Comparison of ENCODE assay signal across 23 mouse cellular contexts in genomic region chrX:142195551-142195950, GRCm38 (mm10). TPM values are rescaled to one million over a fixed set of nuclear protein-coding genes. Genes with fewer than 3 reads are reported as not detected.
DNase-seq lines count a peak whose midpoint lies in the region; TF ChIP-seq lines count a peak whose summit lies in the region.
"Had no signal": no experiment of that assay in that cellular context is flagged by ENCODE, and none has a peak within 500 bp of the region (broad histone marks: within the 10 kb centered on the region; RNA-seq: fewer than 3 reads in every experiment).

No protein-coding gene starts in this region.

- no peaks in the 10 kb centered on the region for H3K36me3 ChIP-seq in kidney, adult 2 months (ENCODE audit: control insufficient read depth, insufficient read depth, low read length)
- H3K36me3 ChIP-seq: embryonic facial prominence, embryonic 10.5 days; embryonic facial prominence, embryonic 12.5 days; forebrain, embryonic 15.5 days had no signal

- H3K4me1 ChIP-seq in kidney, adult 2 months (ENCODE audit: control insufficient read depth, insufficient read depth, low read length): peaks cover 2% of the 10 kb centered on the region; the same call in 1 of the 2 replicates
- H3K4me1 ChIP-seq: embryonic facial prominence, embryonic 10.5 days; embryonic facial prominence, embryonic 12.5 days; forebrain, embryonic 13.5 days; forebrain, embryonic 15.5 days had no signal

- no peak overlapping the region for H3K4me3 ChIP-seq in kidney, adult 2 months (ENCODE audit: insufficient read depth, low read depth, low read length)
- H3K4me3 ChIP-seq: embryonic facial prominence, embryonic 10.5 days; embryonic facial prominence, embryonic 12.5 days; forebrain, embryonic 13.5 days; forebrain, embryonic 15.5 days had no signal

- intact Hi-C loops in heart, postnatal 10 days (cut with DNase I): loop anchor here (10.0 kb wide), 1 partner anchor 339 kb away; no protein-coding TSS in a partner anchor

- peak overlapping the region; percentile 86 for H3K27ac ChIP-seq in kidney, adult 2 months (ENCODE audit: insufficient read depth, low read depth, low read length)
- H3K27ac ChIP-seq: embryonic facial prominence, embryonic 10.5 days; embryonic facial prominence, embryonic 12.5 days; forebrain, embryonic 13.5 days; forebrain, embryonic 15.5 days had no signal

- no peak for TF ChIP-seq POLR2A in kidney, adult 2 months (IDR thresholded peaks at IDR 0.05; ENCODE audit: low read depth, low read length)

- no peak for TF ChIP-seq CTCF in kidney, adult 2 months (conservative IDR thresholded peaks at IDR 0.05; ENCODE audit: insufficient read depth, insufficient read length, low read depth, low read length)

- peak; percentile 65 for DNase-seq in kidney, adult 2 months
- DNase-seq in kidney, postnatal 4 days: no peak
- DNase-seq in kidney, adult 9 months: peak; percentile 71
- no peak for DNase-seq in kidney, adult 18-20 months
- peak; percentile 14 for DNase-seq in kidney, postnatal 14 days
- DNase-seq in kidney, postnatal 25 days: peak; percentile 21 to 45
- no peak for DNase-seq in layer of hippocampus, adult 18-20 months (ENCODE audit: low spot score in 2 of 2)
- no peak for DNase-seq in heart, postnatal 10 days
- DNase-seq: adrenal gland, adult 2 months; adrenal gland, postnatal 10 days; adrenal gland, postnatal 25 days; cerebellum, adult 11 months; cerebellum, adult 18-20 months; cerebellum, adult 8-10 months; cerebellum, adult 9-11 months; cerebellum, postnatal 14 days had no signal

- WGBS in kidney, adult 2 months: 60% methylated on average over 1 of the region's 1 CpGs

- H3K27me3 ChIP-seq in kidney, adult 2 months (replicated peaks; ENCODE audit: control insufficient read depth, insufficient read depth, low read length): no peaks in the 10 kb centered on the region
- H3K27me3 ChIP-seq: forebrain, embryonic 15.5 days had no signal

RNA-seq across cellular contexts. Expression of gene Gucy2f, which starts 1.2 kb away (rescaled TPM):
- 0.09 and 0.11 TPM in 2 replicates for polyA plus RNA-seq in kidney, adult 2 months (2012; rRNA removed)
- total RNA-seq in layer of hippocampus, adult 18-20 months (2021): under 1 TPM; 0.79 to 0.81 TPM
- not detected for total RNA-seq in heart, postnatal 10 days (2021)
- total RNA-seq: adrenal gland, adult 2 months; adrenal gland, postnatal 10 days; adrenal gland, postnatal 25 days; ES-E14; MEL had no signal
- polyA plus RNA-seq: adrenal gland, adult 2 months; C2C12; embryonic facial prominence, embryonic 10.5 days; embryonic facial prominence, embryonic 12.5 days had no signal

RNA-seq across cellular contexts. Expression of gene Nxt2, which starts 31.0 kb away (rescaled TPM):
- polyA plus RNA-seq in kidney, adult 2 months (2012; rRNA removed): 11.0 and 15.5 TPM in 2 replicates
- total RNA-seq in layer of hippocampus, adult 18-20 months (2021): 10 to 100 TPM; 35.0 to 35.9 TPM
- total RNA-seq in heart, postnatal 10 days (2021): 1 to 10 TPM; 5.9 to 6.0 TPM

Comparison
In these comparisons a context has a peak if more than half of its experiments do, and no peak if none do; other contexts are left out.
1. DNase-seq: peak in kidney, adult 2 months (single experiment), kidney, adult 9 months (single experiment), kidney, postnatal 14 days (single experiment) and kidney, postnatal 25 days (2 of 2); none in kidney, postnatal 4 days (0 of 2), kidney, adult 18-20 months (single experiment), layer of hippocampus, adult 18-20 months (0 of 2) and heart, postnatal 10 days (0 of 2).
2. RNA of gene Nxt2, which starts 31.0 kb away (total RNA-seq): 35.0 to 35.9 TPM in layer of hippocampus, adult 18-20 months; 5.9 to 6.0 TPM in heart, postnatal 10 days; every median in the first group is over 4 times any median in the second.